Mouse (Mus musculus) cerebellum, postnatal 36 days (tissue): ENCODE results near the gene Syt10.
A peak's percentile ranks its signal among the peaks of the same experiment; 100 is the strongest.
"Not testable (repeated sequence)": the region's sequence is repeated elsewhere in the genome, so short reads cannot be mapped to it uniquely, and the experiment has no call there.

Experiments
- DNase-seq, 2 experiments: peaks; one replicate each; pipeline ENCODE4 v3.0.0; 2021 to 2022; ENCODE audit warnings: mixed read lengths in 2 of 2

Syt10 gene

GRCm38 (mm10) chr15:89841364-89842017, at the start of gene Syt10:
TSS of gene Syt10 (minus strand) at chr15:89841860.
- peak; percentile 17 to 32 for DNase-seq

GRCm38 (mm10) chr15:89883799-89884198, 42.1 kb upstream of the Syt10 start:
- no peak for DNase-seq

GRCm38 (mm10) chr15:89878981-89879380, 37.3 kb upstream of the Syt10 start:
- no peak for DNase-seq

- no peak for DNase-seq
Observed at GRCm38 (mm10) chr15:89816098-89816497, 25.6 kb downstream of the Syt10 start.

GRCm38 (mm10) chr15:89804478-89804877, 37.2 kb downstream of the Syt10 start:
- no peak for DNase-seq

- DNase-seq, result no peak
Observed at GRCm38 (mm10) chr15:89779928-89780327, 61.7 kb downstream of the Syt10 start.

- DNase-seq, result not testable (repeated sequence)
Observed at GRCm38 (mm10) chr15:89766016-89766415, 75.6 kb downstream of the Syt10 start.

- no peak for DNase-seq
Observed at GRCm38 (mm10) chr15:89733611-89734010, 108.0 kb downstream of the Syt10 start.
